Mouse (Mus musculus) B cell, adult (primary cell): ENCODE results near the gene Rpl27. TPM values are rescaled to one million over a fixed set of nuclear protein-coding genes. Genes with fewer than 3 reads are reported as not detected.

Experiments
- total RNA-seq: library from RNA; stranded (reverse); gene quantifications from 4 replicates; pipeline ENCODE4 v1.2.4, GENCODE M21; 2023; ENCODE audit not compliant: inconsistent age

Rpl27 gene
- 98.0 to 135 TPM (median 128 TPM) in 4 replicates for total RNA-seq

DNA sequence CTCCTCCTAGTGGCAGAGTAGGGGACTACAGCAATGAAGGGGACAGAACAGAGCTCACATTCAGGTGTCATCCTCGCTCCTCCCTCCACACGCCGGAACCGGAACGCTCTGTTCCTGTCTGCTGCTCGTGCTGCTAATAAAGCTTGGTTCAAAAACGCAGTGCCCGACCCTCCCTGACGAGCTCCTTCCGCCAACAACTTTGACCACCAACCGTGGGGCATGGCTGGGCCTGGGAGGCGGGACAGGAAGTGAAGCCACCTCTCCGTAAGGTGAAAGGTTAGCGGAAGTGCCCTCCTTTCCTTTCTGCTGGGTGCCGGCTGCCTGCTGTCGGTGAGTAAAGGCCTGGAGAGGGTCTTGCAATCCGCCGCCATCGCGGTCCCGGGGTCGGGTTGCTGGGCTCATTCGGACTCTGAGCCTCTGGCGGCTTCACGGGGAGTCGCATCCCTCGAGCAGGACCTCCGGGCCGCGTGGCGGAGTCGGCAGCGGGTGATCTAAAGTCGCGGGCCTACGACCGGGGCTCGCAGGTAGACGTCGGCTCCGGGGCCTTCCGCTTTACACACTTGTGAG, at the start of gene Rpl27:
Gene Rpl27 (plus strand): TSS at position 172 of the 567 bp plus-strand sequence.

DNA sequence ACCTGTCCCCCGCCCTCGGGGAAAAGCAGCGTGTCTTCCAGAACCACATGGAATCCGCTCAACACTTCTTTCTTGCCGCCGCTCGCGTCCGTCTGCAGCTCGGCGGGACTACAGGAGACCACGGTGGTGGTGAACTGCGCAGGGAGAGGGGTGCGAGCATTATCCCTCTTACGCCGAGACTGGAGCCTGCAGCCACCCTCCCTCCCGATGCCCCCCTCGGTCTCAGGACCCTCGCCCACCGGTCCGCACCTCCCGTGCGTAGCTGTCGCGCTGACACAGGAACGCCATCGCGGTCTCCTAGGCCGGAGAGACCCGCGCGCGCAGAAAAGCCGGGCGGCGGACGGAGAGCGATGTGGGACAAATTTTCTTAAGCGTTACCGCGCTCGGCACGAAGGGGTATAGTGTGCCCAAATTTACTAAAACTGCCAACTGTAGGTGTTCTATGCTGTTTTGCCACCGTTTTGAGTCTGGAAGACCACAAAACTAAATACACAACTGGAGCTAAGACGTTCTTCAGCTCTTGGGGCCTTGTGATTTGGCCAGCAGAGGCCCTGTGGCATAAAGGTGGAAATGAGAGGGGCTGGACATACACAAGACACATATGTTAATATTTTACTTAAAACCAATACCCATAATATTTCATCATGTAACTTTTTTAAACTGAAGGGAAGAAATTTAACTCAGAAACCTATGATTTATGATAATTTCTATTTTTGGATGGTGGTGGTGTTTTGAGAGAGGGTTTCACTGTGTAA, 24.8 kb upstream of the Rpl27 start, which contains the start of gene Aarsd1:
Gene Aarsd1 (minus strand): TSS at position 515 of the 755 bp plus-strand sequence.

DNA sequence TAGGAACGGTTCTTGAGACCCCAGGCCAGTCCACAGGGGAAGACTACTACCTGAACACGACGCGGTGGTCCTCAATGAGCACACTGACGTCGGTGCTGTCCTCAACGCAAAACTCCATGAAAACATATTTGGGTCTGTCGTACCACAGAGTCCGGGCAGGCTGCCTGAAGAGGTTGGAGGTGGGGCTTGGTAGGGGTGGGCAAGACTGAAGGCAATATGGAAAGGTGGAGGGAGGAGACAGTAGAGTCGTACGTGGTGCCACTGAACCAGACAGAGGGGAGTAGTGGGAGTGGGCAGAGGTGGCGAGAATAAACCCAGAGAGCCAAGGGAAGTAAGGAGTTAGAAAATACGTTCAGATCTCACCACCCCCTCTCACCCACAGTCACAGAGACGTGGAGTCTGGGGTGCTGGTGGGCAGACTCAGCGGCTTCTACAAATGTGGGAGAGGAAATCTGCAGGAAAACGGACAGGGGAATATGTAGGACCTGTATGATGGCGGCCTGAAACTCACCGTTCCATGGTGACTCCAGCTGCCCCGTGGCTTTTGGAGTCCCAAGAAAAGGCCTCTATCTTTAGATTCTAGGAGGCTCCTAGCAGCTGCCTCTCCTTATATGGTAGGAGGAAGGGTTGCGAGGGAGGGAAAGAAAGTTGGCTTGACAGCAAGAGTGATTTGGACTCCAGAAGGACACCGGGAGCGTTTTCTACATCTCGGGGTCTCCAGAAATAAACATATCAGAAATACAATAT, 17.8 kb upstream of the Rpl27 start, which contains the start of gene Gm27029:
Gene Gm27029 (minus strand): TSS at position 692 of the 747 bp plus-strand sequence.

GRCm38 (mm10) chr11:101424925-101425813, 16.9 kb upstream of the Rpl27 start, which contains the start of the genes Rundc1 and Ptges3l:
Gene Rundc1, plus strand, starts transcription at chr11:101425085.
Gene Ptges3l, minus strand, starts transcription at chr11:101425333.

GRCm38 (mm10) chr11:101448274-101448746, 6.2 kb downstream of the Rpl27 start, which contains the start of gene Ifi35:
Gene Ifi35, plus strand, starts transcription at chr11:101448407.

DNA sequence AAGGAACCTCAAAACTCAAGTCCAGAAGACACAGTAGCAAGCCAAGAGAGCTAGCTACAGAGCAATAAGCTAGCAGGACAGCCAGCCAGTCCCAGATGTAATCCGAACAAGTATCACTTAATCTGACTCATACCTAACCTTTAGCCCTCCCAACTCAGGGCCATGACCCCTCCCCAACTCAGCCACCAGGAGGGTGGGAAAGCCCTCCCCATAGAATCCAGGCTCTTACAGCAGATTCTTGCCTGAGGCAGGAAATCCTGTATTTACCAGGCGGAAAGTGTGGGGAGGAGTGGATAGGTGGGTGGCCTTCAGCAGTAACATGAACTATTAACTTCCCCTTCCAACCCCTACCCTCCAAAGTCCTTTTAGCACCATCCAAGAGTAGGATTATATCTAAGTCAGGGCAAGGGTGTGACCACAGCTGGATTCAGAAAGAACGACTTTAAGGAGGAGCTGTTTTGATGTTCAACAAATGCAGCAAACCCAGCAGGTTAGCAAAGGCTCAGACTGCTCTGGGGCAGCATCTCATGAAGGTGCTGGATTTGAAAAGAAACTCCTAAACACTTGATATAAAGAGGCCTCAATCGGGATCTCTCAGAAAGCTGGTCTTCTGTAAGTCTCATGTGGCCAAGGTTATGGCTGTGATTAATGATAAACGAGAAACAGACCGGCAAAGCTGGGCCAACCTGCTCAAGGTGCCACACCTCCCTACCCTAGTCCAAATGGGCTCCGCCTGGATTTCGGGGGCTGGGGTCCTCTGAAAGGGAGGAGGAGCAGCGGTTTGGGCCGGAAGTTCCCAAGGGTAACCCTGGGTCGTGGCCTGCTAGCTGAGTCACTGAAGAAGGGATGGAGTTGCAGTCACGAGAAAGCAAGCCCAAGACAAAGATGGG, 22.4 kb downstream of the Rpl27 start, which contains the start of gene Rnd2:
Gene Rnd2 (plus strand): TSS at position 789 of the 890 bp plus-strand sequence.

GRCm38 (mm10) chr11:101465869-101466551, 23.9 kb downstream of the Rpl27 start, which contains the start of gene Vat1:
Gene Vat1, minus strand, starts transcription at chr11:101466230.

Other genes starting within 250 kb of the Rpl27 start
- gene Ezh1, start 215.8 kb upstream of the Rpl27 start, total RNA-seq = 74.4 to 88.1 TPM (median 79.3 TPM) in 4 replicates
- not detected in 4 replicates for gene Ramp2, start 196.3 kb upstream of the Rpl27 start, total RNA-seq
- gene Vps25, start 188.6 kb upstream of the Rpl27 start, total RNA-seq = 73.6 to 86.7 TPM (median 83.1 TPM) in 4 replicates
- 0.21 to 1.5 TPM (median 1.1 TPM) in 4 replicates for gene Wnk4, start 181.7 kb upstream of the Rpl27 start, total RNA-seq
- 0.22 to 0.51 TPM (median 0.47 TPM) in 4 replicates for gene Cntd1, start 163.3 kb upstream of the Rpl27 start, total RNA-seq
- 26.7 to 40.5 TPM (median 28.5 TPM) in 4 replicates for gene Coa3, start 163.2 kb upstream of the Rpl27 start, total RNA-seq
- gene Becn1, start 140.0 kb upstream of the Rpl27 start, total RNA-seq = 177 to 193 TPM (median 186 TPM) in 4 replicates
- 134 to 152 TPM (median 146 TPM) in 4 replicates for gene Psme3, start 126.1 kb upstream of the Rpl27 start, total RNA-seq
- 13.2 to 15.9 TPM (median 13.8 TPM) in 4 replicates for gene Aoc2, start 117.2 kb upstream of the Rpl27 start, total RNA-seq
- 0.26 to 0.87 TPM (median 0.59 TPM) in 4 replicates for gene Aoc3, start 111.7 kb upstream of the Rpl27 start, total RNA-seq
- not detected in 4 replicates for gene G6pc, start 74.7 kb upstream of the Rpl27 start, total RNA-seq
- 18.5 to 27.4 TPM (median 26.4 TPM) in 4 replicates for gene Aarsd1, start 24.7 kb upstream of the Rpl27 start, total RNA-seq
- gene Gm27029, start 17.5 kb upstream of the Rpl27 start, total RNA-seq = 0.87 to 3.1 TPM (median 1.6 TPM) in 4 replicates
- 20.8 to 21.4 TPM (median 20.9 TPM) in 4 replicates for gene Rundc1, start 17.2 kb upstream of the Rpl27 start, total RNA-seq
- 1.7 to 2.7 TPM (median 2.0 TPM) in 4 replicates for gene Ptges3l, start 17.0 kb upstream of the Rpl27 start, total RNA-seq
- gene Ifi35, start 6.1 kb downstream of the Rpl27 start, total RNA-seq = 63.1 to 83.1 TPM (median 74.7 TPM) in 4 replicates
- gene Rnd2, start 22.7 kb downstream of the Rpl27 start, total RNA-seq = 0.87 to 1.5 TPM (median 1.0 TPM) in 4 replicates
- 13.4 to 20.3 TPM (median 15.6 TPM) in 4 replicates for gene Vat1, start 23.9 kb downstream of the Rpl27 start, total RNA-seq
- gene Brca1, start 109.7 kb downstream of the Rpl27 start, total RNA-seq = 5.5 to 9.9 TPM (median 7.5 TPM) in 4 replicates
- gene Nbr1, start 109.9 kb downstream of the Rpl27 start, total RNA-seq = 124 to 157 TPM (median 143 TPM) in 4 replicates
- 4.3 to 5.8 TPM (median 5.2 TPM) in 4 replicates for gene Tmem106a, start 139.9 kb downstream of the Rpl27 start, total RNA-seq
- not detected in 4 replicates for gene Gm11634, start 157.0 kb downstream of the Rpl27 start, total RNA-seq
- 42.9 to 60.2 TPM (median 48.0 TPM) in 4 replicates for gene Rdm1, start 184.9 kb downstream of the Rpl27 start, total RNA-seq
- 1.7 to 2.8 TPM (median 2.2 TPM) in 4 replicates for gene Arl4d, start 223.2 kb downstream of the Rpl27 start, total RNA-seq